Mouse (Mus musculus) forebrain, embryonic 16.5 days (tissue): Measurements from ENCODE around the gene Foxp1. TPM values are rescaled to one million over a fixed set of nuclear protein-coding genes. Genes with fewer than 3 reads are reported as not detected.

Experiments used
- ATAC-seq: fragments of 200-750 bp; cut with Nextera tagmentation; 2 replicates; pipeline ENCODE4 v1.8.0; 2017; ENCODE audit warnings: mild to moderate bottlenecking, moderate library complexity
- H3K27ac ChIP-seq: fragments of 300-500 bp; sonication (generic); 2 replicates; pipeline ENCODE4 v1.5.1; 2014; ENCODE audit warnings: low read length, control low read depth
- H3K27me3 ChIP-seq: fragments of 300-500 bp; sonication (generic); replicated peaks from 2 replicates; pipeline ENCODE4 v1.6.1; 2014; ENCODE audit warnings: low read length; ENCODE audit not compliant: control insufficient read depth, insufficient read depth
- H3K36me3 ChIP-seq: fragments of 300-500 bp; sonication (generic); 2 replicates; pipeline ENCODE4 v1.6.1; 2014; ENCODE audit not compliant: control insufficient read depth, insufficient read depth
- H3K4me1 ChIP-seq: fragments of 300-500 bp; sonication (generic); replicated peaks from 2 replicates; pipeline ENCODE4 v1.6.1; 2014; ENCODE audit warnings: low read length; ENCODE audit not compliant: control insufficient read depth, insufficient read depth
- H3K4me2 ChIP-seq: fragments of 300-500 bp; sonication (generic); 2 replicates; pipeline ENCODE4 v1.6.1; 2014; ENCODE audit warnings: mild to moderate bottlenecking, low read length, control low read depth
- H3K4me3 ChIP-seq: fragments of 300-500 bp; sonication (generic); replicated peaks from 2 replicates; pipeline ENCODE4 v1.5.1; 2014; ENCODE audit warnings: mild to moderate bottlenecking, low read length, control low read depth
- H3K9ac ChIP-seq: fragments of 300-500 bp; sonication (generic); replicated peaks from 2 replicates; pipeline ENCODE4 v1.6.1; 2014; ENCODE audit warnings: low read depth, low read length, control low read depth
- H3K9me3 ChIP-seq: fragments of 300-500 bp; sonication (generic); 2 replicates; pipeline ENCODE4 v1.6.1; 2016; ENCODE audit warnings: low read length; ENCODE audit not compliant: control insufficient read depth
- WGBS: fragments of 180-500 bp; shearing (Covaris S2); extraction: QIAGEN DNeasy Blood & Tissue Kit; methylation state at CpG from one replicate; pipeline ENCODE4 v1.1.7; 2014; 5-methylcytosine and 5-hydroxymethylcytosine counted together
- polyA plus RNA-seq: library from polyadenylated mRNA; unstranded; fragments of >200 nt; fragmentation: Nextera tagmentation; extraction: Ambion mirVana; gene quantifications from 2 replicates; pipeline ENCODE4 v1.2.1, GENCODE M21; 2015

Foxp1 gene
- polyA plus RNA-seq, 1 experiment from 2014 or later: 123 TPM

DNA sequence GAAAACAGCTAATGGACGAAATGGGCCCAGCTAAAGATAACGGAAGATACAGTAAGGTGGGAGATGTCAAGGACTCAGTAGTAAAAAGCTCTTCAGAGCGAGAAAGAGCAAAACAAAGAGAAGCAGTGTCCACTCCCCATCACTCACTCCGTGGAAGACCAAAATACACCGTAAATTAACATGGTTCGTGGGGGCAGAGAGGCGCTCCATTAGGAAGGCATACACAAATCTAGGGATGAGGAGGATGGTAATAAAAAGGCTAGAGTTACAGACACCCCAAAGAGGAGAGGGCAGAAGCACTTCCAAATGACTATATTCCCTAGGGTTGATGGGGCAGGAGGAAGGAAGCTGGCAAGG lies 246.2 kb downstream of the Foxp1 start:
- H3K36me3 ChIP-seq: no peaks in the 10 kb centered on the region
- no peak overlapping the region for H3K4me3 ChIP-seq
- H3K27me3 ChIP-seq: no peaks in the 10 kb centered on the region
- no peak overlapping the region for H3K9ac ChIP-seq
- H3K4me2 ChIP-seq: no peak overlapping the region
- H3K4me1 ChIP-seq: peaks cover 3% of the 10 kb centered on the region; the same call in 1 of the 2 replicates
- ATAC-seq: no peak
- H3K9me3 ChIP-seq: no peaks in the 10 kb centered on the region
- 70% methylated on average over 7 of the region's 7 CpGs for WGBS
- H3K27ac ChIP-seq: no peak overlapping the region

DNA sequence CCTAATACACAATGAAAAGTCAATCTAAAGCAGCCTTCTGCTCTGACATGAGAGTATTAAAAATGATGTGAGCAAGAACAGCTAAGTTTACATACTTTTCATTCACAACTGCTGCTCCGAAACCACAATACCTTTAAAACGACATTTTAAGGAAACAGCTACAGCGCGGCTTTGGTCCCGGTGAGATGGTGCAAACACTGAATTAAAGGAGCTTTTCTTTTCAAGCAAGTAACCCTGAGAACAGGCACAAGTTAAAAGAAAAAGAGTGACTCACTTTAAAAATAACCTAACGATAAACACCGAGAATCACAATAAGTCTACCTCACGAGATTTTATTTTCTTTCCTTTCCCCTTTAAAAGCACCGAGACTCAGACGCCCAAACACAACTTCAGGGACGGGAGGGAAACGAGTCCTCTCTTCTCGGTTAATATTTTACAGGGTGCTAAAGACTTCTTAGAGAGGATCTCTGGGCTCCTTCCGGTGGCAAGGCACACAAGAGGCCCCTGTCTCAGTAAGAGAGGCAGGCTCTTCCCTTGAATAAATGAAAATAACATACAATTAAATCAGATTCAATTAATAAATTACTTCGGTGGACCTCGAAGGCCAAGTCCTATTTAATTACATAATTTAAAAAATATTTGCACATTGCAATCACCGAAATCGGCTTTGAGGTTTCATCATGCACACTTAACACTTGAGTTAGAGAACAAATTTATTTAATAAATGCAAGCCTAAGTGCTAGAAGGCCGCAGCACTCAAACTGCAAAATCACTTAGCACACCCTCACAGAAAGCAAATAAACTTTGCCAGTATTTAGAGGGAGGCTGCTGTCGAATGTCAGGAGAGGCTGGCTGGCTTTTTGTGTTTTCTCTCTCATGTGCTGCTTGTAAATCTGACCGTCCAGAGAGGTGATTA lies 246.9 kb downstream of the Foxp1 start:
- WGBS: 37% methylated on average over 21 of the region's 21 CpGs
- peaks cover 3% of the 10 kb centered on the region; the same call in 1 of the 2 replicates for H3K4me1 ChIP-seq
- no peak overlapping the region for H3K9ac ChIP-seq
- H3K4me2 ChIP-seq: no peak overlapping the region
- H3K27ac ChIP-seq: no peak overlapping the region
- no peak for ATAC-seq
- H3K4me3 ChIP-seq: no peak overlapping the region
- H3K36me3 ChIP-seq: no peaks in the 10 kb centered on the region
- no peaks in the 10 kb centered on the region for H3K9me3 ChIP-seq
- no peaks in the 10 kb centered on the region for H3K27me3 ChIP-seq

DNA sequence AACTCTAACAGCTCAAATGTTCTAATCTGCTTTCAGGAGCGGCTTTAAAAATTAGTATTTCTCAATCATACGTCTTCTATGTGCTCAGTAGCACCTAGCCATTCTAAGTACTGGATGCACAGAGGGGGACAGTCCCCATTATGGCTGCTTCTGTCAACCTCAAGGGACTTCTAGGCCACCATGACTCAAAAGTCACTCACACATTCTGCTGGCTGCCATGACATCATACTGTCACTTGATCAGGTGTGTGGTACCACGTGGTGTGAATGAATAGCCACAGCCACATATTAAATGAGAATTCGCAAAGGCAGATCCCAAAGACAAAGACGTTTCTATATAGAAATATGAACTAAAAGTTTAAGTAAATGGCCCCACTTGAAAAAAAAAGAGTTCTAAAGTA lies 247.9 kb downstream of the Foxp1 start:
- ATAC-seq: no peak
- Histone ChIP-seq H3K4me2 (no peak overlapping the region), H3K9ac (no peak overlapping the region), H3K27me3 (no peaks in the 10 kb centered on the region), H3K4me1 (peaks cover 5% of the 10 kb centered on the region; the same call in 1 of the 2 replicates), H3K4me3 (no peak overlapping the region), H3K36me3 (no peaks in the 10 kb centered on the region), H3K9me3 (no peaks in the 10 kb centered on the region), H3K27ac (no peak overlapping the region)
- WGBS: 91% methylated on average over 5 of the region's 5 CpGs

DNA sequence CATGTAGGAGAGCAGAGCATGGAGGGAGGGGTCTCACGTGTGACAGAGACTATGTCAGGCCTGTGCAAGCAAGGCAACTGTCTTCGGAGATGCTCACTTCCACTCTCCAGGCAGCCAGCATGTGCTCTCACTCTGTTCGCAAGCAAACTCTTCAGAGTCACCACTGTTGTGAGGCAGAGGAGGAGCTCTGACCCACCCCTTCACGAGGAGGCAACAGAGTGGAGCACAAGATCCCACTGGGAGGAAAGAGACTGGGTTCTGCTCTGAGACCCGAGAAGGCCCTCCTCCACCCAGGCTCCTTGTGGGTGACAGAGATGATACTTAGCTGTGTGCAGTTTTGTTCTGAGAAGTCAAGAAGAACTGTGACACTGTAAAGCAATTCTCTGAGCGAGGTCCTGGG lies 248.3 kb downstream of the Foxp1 start:
- no peaks in the 10 kb centered on the region for H3K9me3 ChIP-seq
- H3K36me3 ChIP-seq: no peaks in the 10 kb centered on the region
- no peaks in the 10 kb centered on the region for H3K27me3 ChIP-seq
- whole genome bisulfite sequencing: 90% methylated on average over 6 of the region's 6 CpGs
- no peak overlapping the region for H3K9ac ChIP-seq
- no peak for ATAC-seq
- no peak overlapping the region for H3K4me2 ChIP-seq
- peaks cover 5% of the 10 kb centered on the region for H3K4me1 ChIP-seq
- no peak overlapping the region for H3K27ac ChIP-seq
- H3K4me3 ChIP-seq: no peak overlapping the region

DNA sequence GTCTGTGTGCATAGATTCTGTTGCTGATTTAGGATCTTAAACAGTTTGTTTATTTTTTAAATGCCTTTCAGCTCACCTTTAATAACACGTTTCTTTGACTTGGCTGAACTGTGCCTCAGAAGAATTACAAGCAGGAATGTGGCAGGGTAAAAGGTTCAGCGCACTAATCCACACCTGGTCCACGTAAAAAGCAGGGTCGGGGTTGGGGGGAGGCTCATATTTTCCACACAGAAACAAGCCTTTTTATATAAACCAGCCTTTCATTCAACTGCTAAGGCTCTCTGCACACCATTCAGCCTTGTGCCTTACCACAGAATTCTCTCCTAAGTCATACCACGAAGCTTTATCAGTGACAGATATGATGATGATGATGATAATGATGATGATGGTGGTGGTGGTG lies 249.3 kb downstream of the Foxp1 start:
- Histone ChIP-seq H3K27ac (no peak overlapping the region), H3K4me2 (no peak overlapping the region), H3K36me3 (no peaks in the 10 kb centered on the region), H3K9me3 (no peaks in the 10 kb centered on the region), H3K9ac (no peak overlapping the region), H3K27me3 (no peaks in the 10 kb centered on the region), H3K4me1 (peaks cover 12% of the 10 kb centered on the region), H3K4me3 (no peak overlapping the region)
- 85% methylated on average over 5 of the region's 5 CpGs for WGBS
- ATAC-seq: no peak

DNA sequence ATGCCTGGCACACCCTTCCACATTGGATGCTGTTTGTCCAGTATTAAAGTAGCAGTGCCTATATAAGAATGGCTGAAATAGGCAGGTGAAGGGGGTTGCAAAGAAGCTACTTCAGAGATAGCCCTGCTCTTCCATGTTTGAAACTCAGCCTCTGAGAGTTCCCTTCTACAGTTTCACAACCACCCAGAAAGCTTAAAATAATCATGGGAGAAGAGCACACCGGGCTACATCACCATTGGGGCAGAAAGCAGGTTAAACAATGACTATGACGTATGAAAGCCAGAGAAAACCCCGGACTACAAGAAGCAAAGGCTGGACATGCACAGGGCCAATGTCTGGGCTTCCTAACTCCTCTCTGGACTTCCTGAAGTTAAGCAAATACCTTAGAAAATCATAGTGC lies 250.3 kb downstream of the Foxp1 start:
- no peaks in the 10 kb centered on the region for H3K9me3 ChIP-seq
- WGBS: 91% methylated on average over 3 of the region's 3 CpGs
- peaks cover 15% of the 10 kb centered on the region for H3K4me1 ChIP-seq
- H3K4me2 ChIP-seq: no peak overlapping the region
- no peaks in the 10 kb centered on the region for H3K27me3 ChIP-seq
- H3K36me3 ChIP-seq: no peaks in the 10 kb centered on the region
- no peak overlapping the region for H3K9ac ChIP-seq
- ATAC-seq: no peak
- no peak overlapping the region for H3K27ac ChIP-seq
- H3K4me3 ChIP-seq: no peak overlapping the region

DNA sequence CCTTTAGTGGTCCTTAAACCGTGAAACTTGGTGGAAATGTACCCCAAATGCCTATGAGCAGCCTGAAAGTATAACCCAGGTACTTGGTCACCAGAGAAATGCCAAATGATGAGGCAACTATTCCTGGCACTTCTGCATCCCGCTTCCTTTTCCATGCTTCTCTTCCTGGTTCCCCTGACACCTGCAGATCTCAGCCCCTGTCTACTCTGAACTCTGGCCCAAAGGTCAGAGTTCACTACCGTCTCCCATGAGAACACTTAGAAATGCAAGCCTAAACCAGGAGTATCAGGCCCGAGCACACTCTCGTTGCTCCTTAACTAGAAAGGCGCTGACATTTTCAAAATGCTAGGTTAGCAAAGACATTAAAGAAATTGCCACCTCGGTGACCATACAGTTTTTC lies 250.8 kb downstream of the Foxp1 start:
- Histone ChIP-seq H3K4me2 (no peak overlapping the region), H3K4me3 (no peak overlapping the region), H3K9me3 (no peaks in the 10 kb centered on the region), H3K36me3 (no peaks in the 10 kb centered on the region), H3K27ac (no peak overlapping the region), H3K4me1 (peaks cover 16% of the 10 kb centered on the region), H3K27me3 (no peaks in the 10 kb centered on the region), H3K9ac (no peak overlapping the region)
- WGBS: 90% methylated on average over 7 of the region's 7 CpGs
- ATAC-seq: no peak

DNA sequence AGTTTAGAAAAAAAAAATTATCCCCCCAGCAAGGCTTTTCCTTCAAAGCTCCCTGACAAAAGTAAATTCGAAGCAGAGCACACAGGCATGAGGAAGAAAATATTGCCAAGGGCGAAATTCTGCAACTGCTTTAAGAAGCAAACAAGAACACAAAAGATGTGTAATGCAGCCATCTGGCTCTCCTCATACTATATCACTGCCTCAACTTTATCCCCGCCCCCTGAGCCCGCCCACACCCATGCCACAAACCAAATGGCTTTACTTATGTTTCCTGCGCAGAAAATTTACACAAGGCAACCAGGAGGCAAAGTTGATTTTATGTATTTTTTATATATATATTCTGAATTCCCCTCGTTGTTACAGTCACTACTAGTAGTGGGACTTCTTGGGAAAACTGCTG lies 252.6 kb downstream of the Foxp1 start:
- WGBS: 70% methylated on average over 6 of the region's 6 CpGs
- Histone ChIP-seq H3K27me3 (no peaks in the 10 kb centered on the region), H3K4me2 (no peak overlapping the region), H3K36me3 (no peaks in the 10 kb centered on the region), H3K9me3 (no peaks in the 10 kb centered on the region), H3K4me1 (peaks cover 30% of the 10 kb centered on the region), H3K9ac (no peak overlapping the region), H3K4me3 (no peak overlapping the region), H3K27ac (no peak overlapping the region)
- no peak for ATAC-seq

DNA sequence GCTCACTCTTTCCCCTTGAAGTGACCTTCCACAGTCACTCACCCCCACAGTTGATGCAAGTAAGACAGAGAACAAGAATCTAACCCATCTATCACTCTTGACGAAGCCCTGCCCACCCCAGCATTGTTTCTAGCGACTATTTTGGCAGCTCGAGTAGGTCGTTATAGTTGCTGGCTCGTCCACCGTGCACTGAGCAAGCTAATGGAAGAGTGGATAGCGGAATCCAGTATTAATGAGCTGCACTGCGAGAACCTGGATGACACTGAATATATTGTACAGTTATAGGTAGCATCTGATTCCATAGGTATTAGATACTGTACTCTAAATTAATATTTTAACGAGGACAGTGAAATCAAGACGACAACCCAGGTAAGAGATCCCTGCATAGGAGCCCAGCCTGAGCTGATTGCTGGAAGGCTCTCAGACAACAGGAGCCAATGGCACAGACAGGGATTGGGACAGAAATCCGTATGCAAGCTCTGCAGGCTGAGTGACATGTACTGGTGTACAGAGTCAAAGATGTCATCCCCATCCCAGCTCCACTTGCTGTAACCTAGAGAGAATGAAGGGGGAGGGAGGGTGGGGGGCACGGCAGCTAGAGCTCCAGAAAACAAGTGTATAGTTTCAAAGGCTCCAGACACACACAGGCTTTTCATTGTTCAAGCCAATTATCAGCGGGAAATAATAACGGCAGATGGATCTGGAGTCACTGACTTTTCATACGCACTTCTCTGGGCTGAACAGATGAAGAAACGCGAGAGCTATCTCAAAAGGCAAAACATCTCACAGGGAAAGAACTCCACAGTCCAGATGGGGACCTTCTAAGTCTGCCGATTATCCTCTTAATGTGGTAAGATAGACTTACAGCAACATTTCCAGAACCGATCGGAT lies 254.1 kb downstream of the Foxp1 start:
- ATAC-seq: peak; percentile 19; the same call in 1 of the 2 replicates
- Histone ChIP-seq H3K9me3 (no peaks in the 10 kb centered on the region), H3K9ac (no peak overlapping the region), H3K4me2 (0 out of 2 replicates have a peak overlapping the region, but pooled peaks have one; percentile 1), H3K36me3 (no peaks in the 10 kb centered on the region), H3K27me3 (no peaks in the 10 kb centered on the region), H3K4me3 (no peak overlapping the region), H3K27ac (peak overlapping the region; percentile 3; the same call in 1 of the 2 replicates), H3K4me1 (peaks cover 40% of the 10 kb centered on the region)
- WGBS: 26% methylated on average over 20 of the region's 20 CpGs
